Mouse (Mus musculus) hindbrain, embryonic 10.5 days (tissue): Measurements from ENCODE around the gene Gas8. TPM values are rescaled to one million over a fixed set of nuclear protein-coding genes. Genes with fewer than 3 reads are reported as not detected.
A peak's percentile ranks its signal among the peaks of the same experiment; 100 is the strongest.

Experiments
- DNase-seq: peaks from one replicate; pipeline ENCODE4 v3.0.0-alpha.2; 2017; ENCODE audit warnings: low spot score
- H3K27ac ChIP-seq: fragments of 300-500 bp; sonication (generic); 2 replicates; pipeline ENCODE4 v1.5.1; 2016; ENCODE audit warnings: mild to moderate bottlenecking, moderate library complexity
- H3K27me3 ChIP-seq: fragments of 300-500 bp; sonication (generic); 2 replicates; pipeline ENCODE4 v1.6.1; 2016; ENCODE audit warnings: mild to moderate bottlenecking; ENCODE audit not compliant: poor library complexity, insufficient read depth, severe bottlenecking
- H3K36me3 ChIP-seq: fragments of 300-500 bp; sonication (generic); 2 replicates; pipeline ENCODE4 v1.6.1; 2016; ENCODE audit warnings: mild to moderate bottlenecking, moderate library complexity
- H3K4me1 ChIP-seq: fragments of 300-500 bp; sonication (generic); replicated peaks from 2 replicates; pipeline ENCODE4 v1.6.1; 2016; ENCODE audit warnings: mild to moderate bottlenecking
- H3K4me3 ChIP-seq: fragments of 300-500 bp; sonication (generic); 2 replicates; pipeline ENCODE4 v1.5.1; 2016; ENCODE audit warnings: mild to moderate bottlenecking, moderate library complexity
- H3K9me3 ChIP-seq: fragments of 300-500 bp; sonication (generic); 2 replicates; pipeline ENCODE4 v1.6.1; 2016; ENCODE audit warnings: mild to moderate bottlenecking, moderate library complexity
- WGBS: fragments of 180-500 bp; shearing (Covaris S2); methylation state at CpG from one replicate; pipeline ENCODE4 v1.1.7; 2016; 5-methylcytosine and 5-hydroxymethylcytosine counted together
- polyA plus RNA-seq: library from polyadenylated mRNA; unstranded; fragments of >200 nt; fragmentation: Nextera tagmentation; extraction: Ambion mirVana; gene quantifications from 2 replicates; pipeline ENCODE4 v1.2.1, GENCODE M21; 2016

Gas8 gene
- polyA plus RNA-seq, 1 experiment from 2014 or later: 43.1 TPM

GRCm38 (mm10) chr8:123502192-123502591, 16.4 kb upstream of the Gas8 start:
- Histone ChIP-seq H3K4me1 (no peaks in the 10 kb centered on the region), H3K36me3 (peaks cover 100% of the 10 kb centered on the region), H3K4me3 (no peak overlapping the region), H3K27ac (no peak overlapping the region), H3K27me3 (no peaks in the 10 kb centered on the region), H3K9me3 (peaks cover 8% of the 10 kb centered on the region; the same call in 1 of the 2 replicates)
- DNase-seq: no peak
- WGBS: 96% methylated on average over 5 of the region's 5 CpGs

- H3K9me3 ChIP-seq: peaks cover 8% of the 10 kb centered on the region; the same call in 1 of the 2 replicates
- 97% methylated on average over 6 of the region's 6 CpGs for WGBS
- no peaks in the 10 kb centered on the region for H3K27me3 ChIP-seq
- H3K4me1 ChIP-seq: no peaks in the 10 kb centered on the region
- peaks cover 100% of the 10 kb centered on the region for H3K36me3 ChIP-seq
- no peak for DNase-seq
- H3K4me3 ChIP-seq: no peak overlapping the region
- no peak overlapping the region for H3K27ac ChIP-seq
Measured at GRCm38 (mm10) chr8:123503801-123504467, 14.7 kb upstream of the Gas8 start.

- WGBS: 88% methylated on average over 9 of the region's 9 CpGs
- peaks cover 100% of the 10 kb centered on the region for H3K36me3 ChIP-seq
- H3K4me1 ChIP-seq: no peaks in the 10 kb centered on the region
Measured at GRCm38 (mm10) chr8:123504591-123505195, 13.9 kb upstream of the Gas8 start.

GRCm38 (mm10) chr8:123505267-123505666, 13.4 kb upstream of the Gas8 start:
- Histone ChIP-seq H3K27me3 (no peaks in the 10 kb centered on the region), H3K36me3 (peaks cover 100% of the 10 kb centered on the region), H3K4me1 (no peaks in the 10 kb centered on the region), H3K27ac (no peak overlapping the region), H3K4me3 (no peak overlapping the region), H3K9me3 (peaks cover 8% of the 10 kb centered on the region; the same call in 1 of the 2 replicates)
- no peak for DNase-seq
- whole genome bisulfite sequencing: 86% methylated on average over 4 of the region's 4 CpGs

More at GRCm38 (mm10) chr8:123504591-123505195, 13.9 kb upstream of the Gas8 start:
- no peak for DNase-seq
- peaks cover 8% of the 10 kb centered on the region; the same call in 1 of the 2 replicates for H3K9me3 ChIP-seq
- no peak overlapping the region for H3K27ac ChIP-seq
- no peaks in the 10 kb centered on the region for H3K27me3 ChIP-seq
- no peak overlapping the region for H3K4me3 ChIP-seq

GRCm38 (mm10) chr8:123505695-123506094, 12.9 kb upstream of the Gas8 start:
- Histone ChIP-seq H3K9me3 (peaks cover 8% of the 10 kb centered on the region; the same call in 1 of the 2 replicates), H3K4me3 (no peak overlapping the region), H3K27me3 (no peaks in the 10 kb centered on the region), H3K36me3 (peaks cover 100% of the 10 kb centered on the region), H3K27ac (no peak overlapping the region), H3K4me1 (no peaks in the 10 kb centered on the region)
- no peak for DNase-seq
- WGBS: 86% methylated on average over 9 of the region's 9 CpGs

- Histone ChIP-seq H3K9me3 (peaks cover 8% of the 10 kb centered on the region; the same call in 1 of the 2 replicates), H3K27ac (no peak overlapping the region), H3K4me3 (no peak overlapping the region), H3K36me3 (peaks cover 90% of the 10 kb centered on the region), H3K4me1 (no peaks in the 10 kb centered on the region), H3K27me3 (peaks cover under 1% of the 10 kb centered on the region; the same call in 1 of the 2 replicates)
- DNase-seq: no peak
- 97% methylated on average over 5 of the region's 5 CpGs for WGBS
Measured at GRCm38 (mm10) chr8:123507153-123507552, 11.5 kb upstream of the Gas8 start.

- peaks cover 36% of the 10 kb centered on the region for H3K27me3 ChIP-seq
- DNase-seq: no peak
- H3K9me3 ChIP-seq: no peaks in the 10 kb centered on the region
- 76% methylated on average over 5 of the region's 5 CpGs for WGBS
- no peak overlapping the region for H3K27ac ChIP-seq
- peaks cover 54% of the 10 kb centered on the region for H3K36me3 ChIP-seq
- H3K4me3 ChIP-seq: no peak overlapping the region
- peaks cover 26% of the 10 kb centered on the region for H3K4me1 ChIP-seq
Measured at GRCm38 (mm10) chr8:123510819-123511218, 7.8 kb upstream of the Gas8 start.

GRCm38 (mm10) chr8:123514136-123514535, 4.5 kb upstream of the Gas8 start:
- Histone ChIP-seq H3K27ac (peak overlapping the region; percentile 92), H3K27me3 (peaks cover 56% of the 10 kb centered on the region), H3K4me3 (peak overlapping the region; percentile 76), H3K9me3 (no peaks in the 10 kb centered on the region), H3K36me3 (peaks cover 21% of the 10 kb centered on the region), H3K4me1 (peaks cover 30% of the 10 kb centered on the region)
- peak; percentile 36 for DNase-seq
- WGBS: 6% methylated on average over 9 of the region's 9 CpGs

GRCm38 (mm10) chr8:123514781-123515539, 3.7 kb upstream of the Gas8 start, which contains the start of gene Dbndd1:
Gene Dbndd1, minus strand, starts transcription at chr8:123515463.
- Histone ChIP-seq H3K27ac (peak within 1 kb of the TSS; percentile 92), H3K27me3 (peaks cover 56% of the 10 kb centered on the region), H3K4me1 (peaks cover 37% of the 10 kb centered on the region), H3K36me3 (peaks cover 12% of the 10 kb centered on the region), H3K4me3 (peak within 1 kb of the TSS; percentile 76), H3K9me3 (no peaks in the 10 kb centered on the region)
- WGBS: under 1% methylated on average over 57 of the region's 63 CpGs
- DNase-seq: peak; percentile 85

- Histone ChIP-seq H3K9me3 (no peaks in the 10 kb centered on the region), H3K27me3 (peaks cover 56% of the 10 kb centered on the region), H3K27ac (peak overlapping the region; percentile 92), H3K36me3 (peaks cover 11% of the 10 kb centered on the region), H3K4me1 (peaks cover 41% of the 10 kb centered on the region), H3K4me3 (peak overlapping the region; percentile 76)
- DNase-seq: no peak
- 2% methylated on average over 11 of the region's 11 CpGs for WGBS
Measured at GRCm38 (mm10) chr8:123515540-123515897, 3.1 kb upstream of the Gas8 start.

- Histone ChIP-seq H3K27me3 (peaks cover 56% of the 10 kb centered on the region), H3K27ac (no peak overlapping the region), H3K36me3 (peaks cover 15% of the 10 kb centered on the region), H3K9me3 (no peaks in the 10 kb centered on the region), H3K4me1 (peaks cover 42% of the 10 kb centered on the region), H3K4me3 (no peak overlapping the region)
- 30% methylated on average over 2 of the region's 2 CpGs for WGBS
- no peak for DNase-seq
Measured at GRCm38 (mm10) chr8:123516596-123516995, 2.0 kb upstream of the Gas8 start.

- peaks cover 30% of the 10 kb centered on the region for H3K36me3 ChIP-seq
- H3K27ac ChIP-seq: no peak overlapping the region
- WGBS: 39% methylated on average over 10 of the region's 10 CpGs
- H3K4me1 ChIP-seq: peaks cover 44% of the 10 kb centered on the region
- no peak for DNase-seq
- H3K9me3 ChIP-seq: no peaks in the 10 kb centered on the region
- peak overlapping the region; percentile 71 for H3K4me3 ChIP-seq
- H3K27me3 ChIP-seq: peaks cover 45% of the 10 kb centered on the region
Measured at GRCm38 (mm10) chr8:123518172-123518571, 462 bp upstream of the Gas8 start.
